Mouse (Mus musculus) bone marrow, adult 2 months (tissue): Measurements from ENCODE around the gene Phb2.
A peak's percentile ranks its signal among the peaks of the same experiment; 100 is the strongest.

ENCODE experiments used
- CTCF ChIP-seq: fragments of 200-500 bp; IDR thresholded peaks from 2 replicates; pipeline ENCODE4 v1.5.1; 2011; ENCODE audit warnings: low read length, control low read depth; ENCODE audit not compliant: control insufficient read depth, insufficient read depth
- POLR2A ChIP-seq: fragments of 200-500 bp; IDR thresholded peaks from 2 replicates; pipeline ENCODE4 v1.6.1; 2011; ENCODE audit warnings: low read depth, mild to moderate bottlenecking, control low read depth, low read length, borderline replicate concordance; ENCODE audit not compliant: control insufficient read depth

GRCm38 (mm10) chr6:124732476-124733370, 20.6 kb downstream of the Phb2 start:
- TF ChIP-seq POLR2A (peak; percentile 98; the same call in 1 of the 2 replicates), CTCF (0 out of 2 replicates have a peak, but pooled peaks have one; percentile 3)
